Mouse (Mus musculus) splenic B cell, adult 2 months (primary cell): Measurements from ENCODE around the gene Ajuba.

Experiments
- DNase-seq: peaks from one replicate; pipeline ENCODE4 v3.0.0-alpha.2; 2011; ENCODE audit warnings: low read depth, low spot score
- H3K27me3 ChIP-seq: 2 replicates; pipeline ENCODE4 v1.6.1; 2012; ENCODE audit warnings: mild to moderate bottlenecking, low read length, moderate library complexity, mixed read lengths; ENCODE audit not compliant: control insufficient read depth, poor library complexity, insufficient read depth, severe bottlenecking
- H3K36me3 ChIP-seq: 2 replicates; pipeline ENCODE4 v1.6.1; 2012; ENCODE audit warnings: mild to moderate bottlenecking, low read length, moderate library complexity, mixed read lengths; ENCODE audit not compliant: control insufficient read depth, poor library complexity, insufficient read depth, severe bottlenecking

Gene Ajuba

GRCm38 (mm10) chr14:54528446-54529111 lies 48.8 kb downstream of the Ajuba start:
- Histone ChIP-seq H3K36me3 (no peaks in the 10 kb centered on the region), H3K27me3 (no peaks in the 10 kb centered on the region)
- DNase-seq, result peak; percentile 83

DNA sequence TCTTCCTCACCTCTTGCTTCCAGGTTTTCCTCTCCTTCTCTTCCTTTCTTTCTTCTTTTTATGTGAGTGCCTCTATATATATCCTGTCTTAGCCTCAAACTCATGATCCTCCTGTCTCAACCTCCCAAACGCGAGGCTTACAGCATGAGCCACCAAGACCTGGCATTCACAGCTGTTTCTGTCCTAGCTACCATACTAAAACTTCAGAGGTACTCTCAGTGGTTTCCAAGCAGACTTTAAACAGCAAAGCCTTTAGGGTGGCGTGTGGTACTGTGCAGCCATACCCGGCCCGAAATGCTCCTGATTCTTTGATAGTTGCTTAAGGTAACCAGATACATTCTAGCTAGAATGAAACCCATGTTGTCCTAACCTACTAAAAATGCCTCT lies 49.4 kb downstream of the Ajuba start:
- no peaks in the 10 kb centered on the region for H3K27me3 ChIP-seq
- no peak for DNase-seq
- no peaks in the 10 kb centered on the region for H3K36me3 ChIP-seq

DNA sequence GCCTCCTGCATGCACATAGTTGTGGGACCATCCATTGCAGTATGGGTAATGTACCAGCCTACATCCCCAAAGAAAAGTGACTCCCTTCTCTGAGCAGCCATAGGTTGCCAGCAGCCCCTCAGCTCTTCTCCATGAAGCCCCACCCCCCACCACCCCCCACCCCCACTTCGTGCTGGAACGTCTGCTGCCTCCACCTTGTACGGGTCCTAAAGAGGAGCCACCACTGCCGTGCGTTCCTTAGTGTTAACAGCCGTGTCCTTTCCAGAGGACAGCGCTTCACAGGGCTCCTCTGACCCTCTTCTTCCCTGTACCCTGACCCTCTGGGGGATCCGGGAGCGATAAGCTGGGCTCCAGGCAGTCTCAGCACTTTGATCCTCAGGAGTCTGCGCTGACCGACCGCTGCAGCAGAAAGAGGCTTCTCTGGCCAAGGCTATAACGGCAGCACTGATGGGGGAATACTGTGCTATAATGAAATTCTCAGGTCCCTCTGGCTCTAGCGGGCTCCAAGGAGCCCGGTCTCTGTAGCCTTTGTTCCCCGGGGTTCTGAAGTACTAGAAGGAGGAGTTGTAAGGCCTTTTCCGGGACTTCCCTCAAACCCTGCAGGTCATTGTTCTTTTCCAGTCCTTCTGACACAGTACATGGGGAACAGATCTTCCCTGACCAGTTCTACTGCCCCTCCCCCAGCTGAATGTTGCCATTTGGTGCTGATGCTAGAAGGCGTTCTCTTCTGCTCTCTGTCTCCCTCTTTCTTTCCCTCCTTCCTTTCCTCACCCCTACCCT lies 49.9 kb downstream of the Ajuba start:
- Histone ChIP-seq H3K27me3 (no peaks in the 10 kb centered on the region), H3K36me3 (no peaks in the 10 kb centered on the region)
- DNase-seq, result no peak

DNA sequence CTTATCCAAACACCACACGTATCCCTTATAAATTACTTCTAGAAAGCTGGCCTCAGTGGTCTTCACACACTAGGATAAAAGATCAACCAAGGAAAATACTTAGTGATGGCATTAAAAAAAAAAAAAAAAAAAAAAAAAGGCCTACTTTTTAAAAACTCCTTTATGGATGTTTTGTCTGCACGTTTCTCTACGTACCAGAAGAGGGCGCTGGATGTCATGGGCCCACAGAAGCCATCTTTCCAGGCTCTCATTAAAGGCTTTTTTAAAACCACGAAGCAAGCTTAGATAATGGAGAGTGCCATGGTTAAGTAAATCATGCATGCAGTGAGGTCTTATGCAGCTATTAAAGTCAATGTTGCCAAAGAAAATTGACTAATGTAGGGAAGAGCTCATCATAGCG lies 53.8 kb downstream of the Ajuba start:
- no peaks in the 10 kb centered on the region for H3K36me3 ChIP-seq
- DNase-seq, result peak; percentile 25
- H3K27me3 ChIP-seq, result no peaks in the 10 kb centered on the region
